Mouse (Mus musculus): ENCODE data around the gene Ctdsp2.

Ctdsp2 gene

GRCm38 (mm10) chr10:126962271-126962965 is 16.1 kb upstream of the Ctdsp2 start:
- peak; percentile 78 for DNase-seq (ENCODE audit: extremely low read depth, insufficient read length, low spot score)

GRCm38 (mm10) chr10:126962966-126963330 is 15.6 kb upstream of the Ctdsp2 start:
- DNase-seq (ENCODE audit: extremely low read depth, insufficient read length, low spot score) = no peak

- no peak for DNase-seq (ENCODE audit: extremely low read depth, insufficient read length, low spot score)
Observed at GRCm38 (mm10) chr10:126963821-126964220, 14.7 kb upstream of the Ctdsp2 start.

GRCm38 (mm10) chr10:126971363-126972050 is 7.0 kb upstream of the Ctdsp2 start:
- DNase-seq (ENCODE audit: extremely low read depth, insufficient read length, low spot score) = no peak

GRCm38 (mm10) chr10:126972051-126972725 is 6.3 kb upstream of the Ctdsp2 start:
- peak; percentile 37 for DNase-seq (ENCODE audit: extremely low read depth, insufficient read length, low spot score)

GRCm38 (mm10) chr10:126972988-126973387 is 5.5 kb upstream of the Ctdsp2 start:
- no peak for DNase-seq (ENCODE audit: extremely low read depth, insufficient read length, low spot score)

- DNase-seq (ENCODE audit: extremely low read depth, insufficient read length, low spot score) = no peak
Observed at GRCm38 (mm10) chr10:126975706-126976105, 2.8 kb upstream of the Ctdsp2 start.

GRCm38 (mm10) chr10:126977076-126977475 is 1.4 kb upstream of the Ctdsp2 start:
- no peak for DNase-seq (ENCODE audit: extremely low read depth, insufficient read length, low spot score)

- DNase-seq (ENCODE audit: extremely low read depth, insufficient read length, low spot score) = peak; percentile 61
Observed at GRCm38 (mm10) chr10:126979121-126979635, 661 bp downstream of the Ctdsp2 start.

- peak; percentile 58 for DNase-seq (ENCODE audit: extremely low read depth, insufficient read length, low spot score)
Observed at GRCm38 (mm10) chr10:126979636-126980151, 1.2 kb downstream of the Ctdsp2 start.

GRCm38 (mm10) chr10:126980221-126980932 is 1.9 kb downstream of the Ctdsp2 start:
- peak; percentile 63 for DNase-seq (ENCODE audit: extremely low read depth, insufficient read length, low spot score)

- no peak for DNase-seq (ENCODE audit: extremely low read depth, insufficient read length, low spot score)
Observed at GRCm38 (mm10) chr10:126980933-126981530, 2.5 kb downstream of the Ctdsp2 start.

- no peak for DNase-seq (ENCODE audit: extremely low read depth, insufficient read length, low spot score)
Observed at GRCm38 (mm10) chr10:126981746-126982145, 3.2 kb downstream of the Ctdsp2 start.

- no peak for DNase-seq (ENCODE audit: extremely low read depth, insufficient read length, low spot score)
Observed at GRCm38 (mm10) chr10:126983193-126983725, 4.7 kb downstream of the Ctdsp2 start.

- DNase-seq (ENCODE audit: extremely low read depth, insufficient read length, low spot score) = peak; percentile 57
Observed at GRCm38 (mm10) chr10:126984189-126985004, 5.9 kb downstream of the Ctdsp2 start.

- no peak for DNase-seq (ENCODE audit: extremely low read depth, insufficient read length, low spot score)
Observed at GRCm38 (mm10) chr10:126985127-126985526, 6.6 kb downstream of the Ctdsp2 start.

GRCm38 (mm10) chr10:126985579-126985978 is 7.1 kb downstream of the Ctdsp2 start:
- no peak for DNase-seq (ENCODE audit: extremely low read depth, insufficient read length, low spot score)

GRCm38 (mm10) chr10:126986541-126986961 is 8.0 kb downstream of the Ctdsp2 start:
- peak; percentile 56 for DNase-seq (ENCODE audit: extremely low read depth, insufficient read length, low spot score)

Data from 3134 (cell line).